15 mouse cellular contexts compared by ENCODE assay signal in the genomic region with DNA sequence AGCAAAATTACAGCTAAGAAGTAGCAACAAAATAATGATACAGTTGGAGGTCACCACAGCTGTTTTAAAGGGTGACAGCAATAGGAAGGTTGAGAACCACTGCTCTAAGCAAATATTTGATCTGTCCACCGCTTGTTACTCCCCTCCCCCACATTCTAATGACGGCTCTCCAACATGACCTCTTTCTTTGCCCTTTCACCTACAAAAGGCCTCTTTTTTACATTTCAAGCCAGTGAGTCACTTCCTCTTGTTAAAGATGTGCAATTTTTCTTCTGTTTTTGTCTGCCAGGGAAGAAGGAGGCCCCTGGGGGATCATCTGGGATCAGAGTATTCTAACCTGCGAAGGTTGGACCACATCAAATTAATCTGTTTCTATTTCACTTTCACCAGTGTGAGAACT. TPM values are rescaled to one million over a fixed set of nuclear protein-coding genes. Genes with fewer than 3 reads are reported as not detected.
DNase-seq lines count a peak whose midpoint lies in the region; TF ChIP-seq lines count a peak whose summit lies in the region.
"Had no signal": no experiment of that assay in that cellular context is flagged by ENCODE, and none has a peak within 500 bp of the region (broad histone marks: within the 10 kb centered on the region; RNA-seq: fewer than 3 reads in every experiment).

No protein-coding gene starts in this region.

- H3K36me3 ChIP-seq in macrophage (ENCODE audit: inconsistent target) = no peaks in the 10 kb centered on the region; the same call in 1 of the 2 replicates
- H3K36me3 ChIP-seq: midbrain, embryonic 15.5 days had no signal

- peak; percentile 31 to 74 for DNase-seq in adrenal gland, adult (ENCODE audit: inconsistent age in 2 of 2, low spot score in 1 of 2)
- DNase-seq in adrenal gland, postnatal 4 days (ENCODE audit: low spot score in 2 of 2) = no peak
- peak; percentile 42 for DNase-seq in kidney, adult 9 months
- no peak for DNase-seq in kidney, postnatal 10 days
- no peak for DNase-seq in cerebellum, adult 8-10 months
- DNase-seq in layer of hippocampus, adult 18-20 months (ENCODE audit: low spot score in 2 of 2) = no peak
- DNase-seq: gastrocnemius, postnatal 14 days; kidney, adult 18-20 months; right cerebral cortex, postnatal 25 days had no signal

- no peak for TF ChIP-seq CTCF in bone marrow macrophage, adult 2 months (IDR thresholded peaks at IDR 0.05; ENCODE audit: low read depth, low read length)

- H3K4me1 ChIP-seq in bone marrow macrophage, adult 2 months (ENCODE audit: control insufficient read depth, insufficient read depth, low read length) = peaks cover 51% of the 10 kb centered on the region

- peak overlapping the region; percentile 83 for H3K27ac ChIP-seq in bone marrow macrophage, adult 2 months (ENCODE audit: insufficient read depth, low read depth, low read length)
- peak overlapping the region; percentile 98 for H3K27ac ChIP-seq in macrophage
- H3K27ac ChIP-seq: left cerebral cortex, adult 2 months; lung, embryonic 15.5 days; midbrain, embryonic 15.5 days; stomach, embryonic 15.5 days had no signal

- TF ChIP-seq POLR2A in bone marrow macrophage, adult 2 months (IDR thresholded peaks at IDR 0.05; ENCODE audit: borderline replicate concordance, low read depth, low read length) = no peak

- no peak overlapping the region for H3K4me3 ChIP-seq in bone marrow macrophage, adult 2 months (ENCODE audit: insufficient read depth, low read length)
- H3K4me3 ChIP-seq in macrophage (ENCODE audit: inconsistent target) = no peak overlapping the region
- H3K4me3 ChIP-seq: left cerebral cortex, adult 2 months; lung, embryonic 15.5 days; midbrain, embryonic 15.5 days; stomach, embryonic 15.5 days had no signal

- peaks cover 46% of the 10 kb centered on the region for H3K79me2 ChIP-seq in macrophage (ENCODE audit: inconsistent target)

- WGBS in macrophage (ENCODE audit: missing documents) = 10% methylated on average over 3 of the region's 3 CpGs

RNA-seq across cellular contexts. Expression of a gene that starts 1.9 kb away (rescaled TPM):
- 100 to 1,000 TPM; 209 to 264 TPM for total RNA-seq in adrenal gland, postnatal 4 days (2021)
- 397 and 415 TPM in 2 replicates for polyA plus RNA-seq in bone marrow macrophage, adult 2 months (2012; ENCODE audit: insufficient read depth, insufficient read length, missing spikeins)
- total RNA-seq in macrophage (2018; cell fraction: chromatin; rRNA removed) = 1,000 to 10,000 TPM in 2 of 26 experiments, 100 to 1,000 TPM in 24; 116 to 1,608 (median 288) TPM
- total RNA-seq in macrophage (2018; cell fraction: cytosol; rRNA removed) = 1,000 to 10,000 TPM in 12 of 26 experiments, 100 to 1,000 TPM in 14; 487 to 1,958 (median 813) TPM
- 100 to 1,000 TPM; 256 to 887 (median 407) TPM for total RNA-seq in macrophage (2018; cell fraction: nucleus; rRNA removed)
- polyA plus RNA-seq in macrophage (2018) = 864 to 2,248 TPM (median 2,111 TPM) in 3 replicates
- total RNA-seq in layer of hippocampus, adult 18-20 months (2021) = 10 to 100 TPM; 16.3 to 16.4 TPM

RNA-seq across cellular contexts. Expression of a gene that starts 59.9 kb away (rescaled TPM):
- total RNA-seq in adrenal gland, postnatal 4 days (2021) = 10 to 100 TPM; 14.1 to 15.7 TPM
- 7.3 and 8.8 TPM in 2 replicates for polyA plus RNA-seq in bone marrow macrophage, adult 2 months (2012; ENCODE audit: insufficient read depth, insufficient read length, missing spikeins)
- total RNA-seq in macrophage (2018; cell fraction: chromatin; rRNA removed) = 10 to 100 TPM in 13 of 26 experiments, 1 to 10 TPM in 13; 1.7 to 26.4 (median 9.8) TPM
- 1 to 10 TPM; 2.1 to 5.2 (median 3.9) TPM for total RNA-seq in macrophage (2018; cell fraction: cytosol; rRNA removed)
- 10 to 100 TPM in 7 of 26 experiments, 1 to 10 TPM in 19; 2.3 to 28.5 (median 6.4) TPM for total RNA-seq in macrophage (2018; cell fraction: nucleus; rRNA removed)
- polyA plus RNA-seq in macrophage (2018) = 2.5 to 7.6 TPM (median 3.5 TPM) in 3 replicates
- 1 to 10 TPM; 8.3 to 10.0 TPM for total RNA-seq in layer of hippocampus, adult 18-20 months (2021)

Comparison
In these comparisons a context has a peak if more than half of its experiments do, and no peak if none do; other contexts are left out.
1. DNase-seq: peak in adrenal gland, adult (2 of 2) and kidney, adult 9 months (single experiment); none in adrenal gland, postnatal 4 days (0 of 2), kidney, postnatal 10 days (single experiment), cerebellum, adult 8-10 months (single experiment) and layer of hippocampus, adult 18-20 months (0 of 2).
2. RNA of a gene that starts 1.9 kb away (total RNA-seq): 209 to 264 TPM in adrenal gland, postnatal 4 days; 16.3 to 16.4 TPM in layer of hippocampus, adult 18-20 months; every median in the first group is over 10 times any median in the second.